In the genomic region with DNA sequence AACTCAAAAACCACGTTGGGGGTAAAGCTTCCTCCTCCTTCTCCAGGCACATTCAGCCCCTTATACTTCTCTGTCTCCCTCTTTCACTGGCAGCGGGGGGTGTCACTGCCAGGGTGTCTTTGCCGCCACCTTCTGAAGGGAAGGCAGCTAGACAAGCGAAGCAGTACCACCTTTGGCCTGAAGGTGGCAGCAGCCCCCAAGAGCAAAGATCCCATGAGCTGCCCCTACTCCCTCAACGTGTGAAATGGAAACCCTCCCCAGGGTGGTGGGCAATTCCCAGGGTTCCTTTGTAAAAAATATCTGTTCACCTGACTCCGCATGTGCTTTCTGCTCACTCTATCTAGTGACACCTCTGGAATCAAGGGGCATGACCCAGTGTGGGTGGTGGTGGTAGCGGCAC, we compare ENCODE assay signal across 8 mouse cellular contexts. TPM values are rescaled to one million over a fixed set of nuclear protein-coding genes. Genes with fewer than 3 reads are reported as not detected.
A peak's percentile ranks its signal among the peaks of the same experiment; 100 is the strongest.
DNase-seq lines count a peak whose midpoint lies in the region; ATAC-seq and TF ChIP-seq lines count a peak whose summit lies in the region.

No protein-coding gene starts in this region.

- DNase-seq in kidney, adult 11 months, result peak; percentile 78
- peak; percentile 82 for DNase-seq in cerebellum, adult 9-11 months
- DNase-seq in frontal cortex, postnatal 25 days (ENCODE audit: low spot score in 2 of 2), result peak; percentile 93 to 95
- DNase-seq in limb, embryonic 11.5 days (ENCODE audit: low spot score), result peak; percentile 89

- no peaks in the 10 kb centered on the region for H3K9me3 ChIP-seq in kidney, embryonic 14.5 days (ENCODE audit: control insufficient read depth, low read length)
- no peaks in the 10 kb centered on the region for H3K9me3 ChIP-seq in intestine, embryonic 15.5 days
- no peaks in the 10 kb centered on the region for H3K9me3 ChIP-seq in limb, embryonic 11.5 days (ENCODE audit: control insufficient read depth, low read length)
- H3K9me3 ChIP-seq in neural tube, embryonic 13.5 days, result no peaks in the 10 kb centered on the region

- H3K9ac ChIP-seq in kidney, embryonic 14.5 days (ENCODE audit: low read depth, low read length), result no peak overlapping the region
- H3K9ac ChIP-seq in intestine, embryonic 15.5 days, result no peak overlapping the region
- H3K9ac ChIP-seq in limb, embryonic 11.5 days (ENCODE audit: low read length), result no peak overlapping the region
- H3K9ac ChIP-seq in neural tube, embryonic 13.5 days, result no peak overlapping the region

- peak; percentile 99 for TF ChIP-seq CTCF in testis, adult 2 months (IDR thresholded peaks at IDR 0.05; ENCODE audit: control insufficient read depth, insufficient read depth, insufficient replicate concordance, low read depth, low read length)

- H3K4me1 ChIP-seq in kidney, embryonic 14.5 days (ENCODE audit: control insufficient read depth, insufficient read depth, low read length), result peaks cover 20% of the 10 kb centered on the region
- peaks cover 30% of the 10 kb centered on the region for H3K4me1 ChIP-seq in intestine, embryonic 15.5 days (replicated peaks)
- peaks cover 8% of the 10 kb centered on the region; the same call in 1 of the 2 replicates for H3K4me1 ChIP-seq in limb, embryonic 11.5 days (ENCODE audit: control insufficient read depth, insufficient read depth, low read length)
- peaks cover 26% of the 10 kb centered on the region for H3K4me1 ChIP-seq in neural tube, embryonic 13.5 days (replicated peaks)
- no peaks in the 10 kb centered on the region; the same call in none of the 2 replicates for H3K4me1 ChIP-seq in testis, adult 2 months (ENCODE audit: control insufficient read depth, insufficient read depth, low read length)

- H3K27me3 ChIP-seq in kidney, embryonic 14.5 days (ENCODE audit: control insufficient read depth, insufficient read depth, low read length), result no peaks in the 10 kb centered on the region
- no peaks in the 10 kb centered on the region for H3K27me3 ChIP-seq in intestine, embryonic 15.5 days (replicated peaks)
- H3K27me3 ChIP-seq in limb, embryonic 11.5 days (ENCODE audit: control insufficient read depth, insufficient read depth, low read length), result no peaks in the 10 kb centered on the region
- H3K27me3 ChIP-seq in neural tube, embryonic 13.5 days, result no peaks in the 10 kb centered on the region
- H3K27me3 ChIP-seq in testis, adult 2 months (ENCODE audit: control insufficient read depth, insufficient read depth, low read length), result no peaks in the 10 kb centered on the region

- H3K36me3 ChIP-seq in kidney, embryonic 14.5 days (ENCODE audit: control insufficient read depth, insufficient read depth, low read length), result no peaks in the 10 kb centered on the region
- no peaks in the 10 kb centered on the region for H3K36me3 ChIP-seq in intestine, embryonic 15.5 days
- no peaks in the 10 kb centered on the region for H3K36me3 ChIP-seq in limb, embryonic 11.5 days (ENCODE audit: control insufficient read depth, insufficient read depth, low read length)
- H3K36me3 ChIP-seq in neural tube, embryonic 13.5 days, result no peaks in the 10 kb centered on the region
- H3K36me3 ChIP-seq in testis, adult 2 months (ENCODE audit: control insufficient read depth, insufficient read depth, low read length), result no peaks in the 10 kb centered on the region

- no peak overlapping the region for H3K4me3 ChIP-seq in kidney, embryonic 14.5 days (ENCODE audit: low read length)
- H3K4me3 ChIP-seq in intestine, embryonic 15.5 days (replicated peaks), result no peak overlapping the region
- H3K4me3 ChIP-seq in limb, embryonic 11.5 days (ENCODE audit: low read depth, low read length), result no peak overlapping the region
- H3K4me3 ChIP-seq in neural tube, embryonic 13.5 days, result no peak overlapping the region
- no peak overlapping the region for H3K4me3 ChIP-seq in testis, adult 2 months (ENCODE audit: control insufficient read depth, low read depth, low read length)

- ATAC-seq in kidney, embryonic 14.5 days (ENCODE audit: low FRiP score, low TSS enrichment), result no peak
- ATAC-seq in intestine, embryonic 15.5 days, result 0 out of 2 replicates have a peak, but pooled peaks have one; percentile 20
- ATAC-seq in limb, embryonic 11.5 days (ENCODE audit: insufficient number of reproducible peaks, low FRiP score, low TSS enrichment, low read depth), result no peak
- peak; percentile 10; the same call in 1 of the 2 replicates for ATAC-seq in neural tube, embryonic 13.5 days (ENCODE audit: low read depth)

- TF ChIP-seq POLR2A in testis, adult 2 months (IDR thresholded peaks at IDR 0.05; ENCODE audit: control insufficient read depth, low read depth, low read length), result no peak

- WGBS in kidney, embryonic 14.5 days, result 12% methylated on average over 7 of the region's 7 CpGs
- WGBS in intestine, embryonic 15.5 days, result 13% methylated on average over 7 of the region's 7 CpGs
- WGBS in limb, embryonic 11.5 days, result 14% methylated on average over 7 of the region's 7 CpGs
- 15% methylated on average over 7 of the region's 7 CpGs for WGBS in neural tube, embryonic 13.5 days

- no peak overlapping the region for H3K4me2 ChIP-seq in kidney, embryonic 14.5 days (replicated peaks; ENCODE audit: low read depth, low read length)
- H3K4me2 ChIP-seq in intestine, embryonic 15.5 days (replicated peaks), result no peak overlapping the region
- no peak overlapping the region for H3K4me2 ChIP-seq in limb, embryonic 11.5 days (ENCODE audit: low read depth, severe bottlenecking)
- H3K4me2 ChIP-seq in neural tube, embryonic 13.5 days, result no peak overlapping the region

- no peak overlapping the region for H3K27ac ChIP-seq in kidney, embryonic 14.5 days (ENCODE audit: low read depth, low read length)
- H3K27ac ChIP-seq in intestine, embryonic 15.5 days, result no peak overlapping the region
- H3K27ac ChIP-seq in limb, embryonic 11.5 days (replicated peaks; ENCODE audit: low read depth, low read length), result no peak overlapping the region
- H3K27ac ChIP-seq in neural tube, embryonic 13.5 days (replicated peaks), result no peak overlapping the region
- no peak overlapping the region for H3K27ac ChIP-seq in testis, adult 2 months (ENCODE audit: control insufficient read depth, insufficient read depth, low read depth, low read length)

RNA-seq across cellular contexts. Expression of a gene that starts 6.5 kb away (rescaled TPM):
- polyA plus RNA-seq in kidney, embryonic 14.5 days (2014; fragmentation: Nextera tagmentation; extraction: Ambion mirVana), result 73.5 and 78.9 TPM in 2 replicates
- 96.0 and 101 TPM in 2 replicates for polyA plus RNA-seq in intestine, embryonic 15.5 days (2015; fragmentation: Nextera tagmentation; extraction: Ambion mirVana)
- polyA plus RNA-seq in limb, embryonic 11.5 days (2014; fragmentation: Nextera tagmentation; extraction: Ambion mirVana), result 27.8 and 28.5 TPM in 2 replicates
- polyA plus RNA-seq in neural tube, embryonic 13.5 days (2015; fragmentation: Nextera tagmentation; extraction: Ambion mirVana), result 63.6 and 72.2 TPM in 2 replicates
- polyA plus RNA-seq in testis, adult 2 months (2012; rRNA removed), result 102 and 108 TPM in 2 replicates

RNA-seq across cellular contexts. Expression of a gene that starts 7.8 kb away (rescaled TPM):
- polyA plus RNA-seq in kidney, embryonic 14.5 days (2014; fragmentation: Nextera tagmentation; extraction: Ambion mirVana), result 11.5 and 13.5 TPM in 2 replicates
- polyA plus RNA-seq in intestine, embryonic 15.5 days (2015; fragmentation: Nextera tagmentation; extraction: Ambion mirVana), result 13.0 and 15.7 TPM in 2 replicates
- 8.2 and 10.2 TPM in 2 replicates for polyA plus RNA-seq in limb, embryonic 11.5 days (2014; fragmentation: Nextera tagmentation; extraction: Ambion mirVana)
- polyA plus RNA-seq in neural tube, embryonic 13.5 days (2015; fragmentation: Nextera tagmentation; extraction: Ambion mirVana), result 76.8 and 90.9 TPM in 2 replicates
- polyA plus RNA-seq in testis, adult 2 months (2012; rRNA removed), result 6.8 and 7.6 TPM in 2 replicates

RNA-seq across cellular contexts. Expression of a gene that starts 29.5 kb away (rescaled TPM):
- polyA plus RNA-seq in kidney, embryonic 14.5 days (2014; fragmentation: Nextera tagmentation; extraction: Ambion mirVana), result 47.0 and 54.7 TPM in 2 replicates
- polyA plus RNA-seq in intestine, embryonic 15.5 days (2015; fragmentation: Nextera tagmentation; extraction: Ambion mirVana), result 173 and 195 TPM in 2 replicates
- 3.4 and 4.3 TPM in 2 replicates for polyA plus RNA-seq in limb, embryonic 11.5 days (2014; fragmentation: Nextera tagmentation; extraction: Ambion mirVana)
- 0.81 and 2.4 TPM in 2 replicates for polyA plus RNA-seq in neural tube, embryonic 13.5 days (2015; fragmentation: Nextera tagmentation; extraction: Ambion mirVana)
- 8.7 and 19.7 TPM in 2 replicates for polyA plus RNA-seq in testis, adult 2 months (2012; rRNA removed)

RNA-seq across cellular contexts. Expression of a gene that starts 48.5 kb away (rescaled TPM):
- polyA plus RNA-seq in kidney, embryonic 14.5 days (2014; fragmentation: Nextera tagmentation; extraction: Ambion mirVana), result 33.4 and 34.4 TPM in 2 replicates
- 30.7 and 33.6 TPM in 2 replicates for polyA plus RNA-seq in intestine, embryonic 15.5 days (2015; fragmentation: Nextera tagmentation; extraction: Ambion mirVana)
- polyA plus RNA-seq in limb, embryonic 11.5 days (2014; fragmentation: Nextera tagmentation; extraction: Ambion mirVana), result 33.3 and 34.1 TPM in 2 replicates
- 35.5 and 37.1 TPM in 2 replicates for polyA plus RNA-seq in neural tube, embryonic 13.5 days (2015; fragmentation: Nextera tagmentation; extraction: Ambion mirVana)
- 23.4 TPM in 2 replicates for polyA plus RNA-seq in testis, adult 2 months (2012; rRNA removed)

RNA-seq across cellular contexts. Expression of a gene that starts 49.3 kb away (rescaled TPM):
- 118 and 156 TPM in 2 replicates for polyA plus RNA-seq in kidney, embryonic 14.5 days (2014; fragmentation: Nextera tagmentation; extraction: Ambion mirVana)
- 106 and 115 TPM in 2 replicates for polyA plus RNA-seq in intestine, embryonic 15.5 days (2015; fragmentation: Nextera tagmentation; extraction: Ambion mirVana)
- polyA plus RNA-seq in limb, embryonic 11.5 days (2014; fragmentation: Nextera tagmentation; extraction: Ambion mirVana), result 156 and 157 TPM in 2 replicates
- 83.0 and 93.7 TPM in 2 replicates for polyA plus RNA-seq in neural tube, embryonic 13.5 days (2015; fragmentation: Nextera tagmentation; extraction: Ambion mirVana)
- polyA plus RNA-seq in testis, adult 2 months (2012; rRNA removed), result 42.9 and 43.5 TPM in 2 replicates

Comparison
In these comparisons a context has a peak if more than half of its experiments do, and no peak if none do; other contexts are left out.
1. ATAC-seq: peak in intestine, embryonic 15.5 days (single experiment) and neural tube, embryonic 13.5 days (single experiment); none in kidney, embryonic 14.5 days (single experiment) and limb, embryonic 11.5 days (single experiment).
2. Peak in every context shown above with its lines, with median percentiles within 50 percentile points of each other: DNase-seq.